Mouse (Mus musculus) megakaryocyte, embryonic 14.5 days (primary cell): ENCODE measurements around the gene Poglut1. TPM values are rescaled to one million over a fixed set of nuclear protein-coding genes. Genes with fewer than 3 reads are reported as not detected.
A peak's percentile ranks its signal among the peaks of the same experiment; 100 is the strongest.

Experiments
- H3K27me3 ChIP-seq: replicated peaks from 2 replicates; pipeline ENCODE3; 2012; ENCODE audit warnings: inconsistent platforms
- H3K36me3 ChIP-seq: replicated peaks from 2 replicates; pipeline ENCODE3; 2012; ENCODE audit warnings: low read length, inconsistent platforms, mixed read lengths
- H3K4me1 ChIP-seq: 2 replicates; pipeline ENCODE4 v1.6.1; 2012; ENCODE audit warnings: inconsistent platforms
- H3K4me3 ChIP-seq: replicated peaks from 2 replicates; pipeline ENCODE3; 2012; ENCODE audit warnings: moderate library complexity, mild to moderate bottlenecking, inconsistent platforms
- H3K9me3 ChIP-seq: 2 replicates; pipeline ENCODE4 v1.6.1; 2012; ENCODE audit warnings: inconsistent platforms
- FLI1 ChIP-seq: IDR thresholded peaks from 2 replicates; pipeline ENCODE4 v1.6.1; 2012; ENCODE audit warnings: low read length, inconsistent platforms, mixed read lengths
- GATA1 ChIP-seq: IDR thresholded peaks from 3 replicates; pipeline ENCODE4 v1.6.1; 2012; ENCODE audit warnings: mixed read lengths, low read length, inconsistent platforms, borderline replicate concordance
- polyA plus RNA-seq: library from polyadenylated mRNA; stranded (reverse); fragments of >175 nt; gene quantifications from 2 replicates; pipeline ENCODE4 v1.2.3, GENCODE M21; 2012; ENCODE audit warnings: low replicate concordance; ENCODE audit not compliant: insufficient read depth

Gene Poglut1
- polyA plus RNA-seq, 1 experiment, result 3.7 TPM

- Histone ChIP-seq H3K36me3 (peaks cover 100% of the 10 kb centered on the region), H3K9me3 (no peaks in the 10 kb centered on the region), H3K4me1 (peaks cover 4% of the 10 kb centered on the region; the same call in 1 of the 2 replicates), H3K4me3 (no peak overlapping the region), H3K27me3 (no peaks in the 10 kb centered on the region)
- no peak for TF ChIP-seq FLI1
- TF ChIP-seq GATA1, result no peak
These were observed 37.1 kb upstream of the Poglut1 start for GRCm38 (mm10) chr16:38587163-38587562.

DNA sequence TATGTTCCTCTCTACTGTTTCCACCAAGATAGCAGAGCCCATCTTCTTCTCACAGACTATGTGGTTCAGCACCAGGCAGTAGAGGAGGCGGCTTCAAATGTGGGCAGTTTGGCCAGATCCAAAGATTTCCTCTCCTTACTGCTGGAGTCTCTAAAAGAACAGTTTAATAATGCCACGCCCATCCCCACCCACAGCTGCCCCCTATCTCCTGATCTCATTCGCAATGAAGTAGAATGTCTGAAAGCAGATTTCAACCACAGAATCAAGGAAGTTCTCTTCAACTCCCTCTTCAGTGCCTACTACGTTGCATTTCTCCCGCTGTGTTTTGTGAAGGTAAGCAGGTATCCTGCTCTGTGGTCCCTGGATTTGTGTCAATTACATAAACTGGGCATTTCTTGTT is 35.1 kb upstream of the Poglut1 start:
- Histone ChIP-seq H3K9me3 (no peaks in the 10 kb centered on the region), H3K36me3 (peaks cover 100% of the 10 kb centered on the region), H3K4me3 (no peak overlapping the region), H3K4me1 (peaks cover 4% of the 10 kb centered on the region; the same call in 1 of the 2 replicates), H3K27me3 (no peaks in the 10 kb centered on the region)
- TF ChIP-seq GATA1, result no peak
- no peak for TF ChIP-seq FLI1

DNA sequence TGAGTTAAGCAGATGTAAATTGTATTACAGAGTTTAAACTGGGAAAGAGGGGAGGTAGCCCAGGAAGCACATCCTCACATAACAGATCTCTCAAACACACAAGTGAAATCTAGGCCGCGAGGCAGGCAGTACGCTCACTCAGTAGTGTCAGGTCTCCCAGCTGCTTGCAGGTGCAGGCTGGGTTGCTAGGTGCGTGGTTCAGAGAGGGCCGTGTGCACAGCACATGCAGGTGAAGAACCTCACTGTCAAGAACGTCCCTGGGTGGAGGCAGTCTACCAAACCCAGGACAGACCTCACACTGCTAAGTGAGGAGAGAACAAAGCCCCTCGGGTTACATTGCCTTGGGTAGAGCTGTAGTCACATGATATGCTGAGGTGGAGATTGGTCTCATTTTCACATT is 34.7 kb upstream of the Poglut1 start:
- peaks cover 100% of the 10 kb centered on the region for H3K36me3 ChIP-seq
- H3K27me3 ChIP-seq, result no peaks in the 10 kb centered on the region
- no peaks in the 10 kb centered on the region for H3K9me3 ChIP-seq
- TF ChIP-seq GATA1 (no peak), FLI1 (no peak)
- H3K4me1 ChIP-seq, result peaks cover 4% of the 10 kb centered on the region; the same call in 1 of the 2 replicates
- no peak overlapping the region for H3K4me3 ChIP-seq

- TF ChIP-seq GATA1 (no peak), FLI1 (no peak)
- H3K27me3 ChIP-seq, result no peaks in the 10 kb centered on the region
- no peak overlapping the region for H3K4me3 ChIP-seq
- peaks cover 91% of the 10 kb centered on the region for H3K36me3 ChIP-seq
- peaks cover 11% of the 10 kb centered on the region for H3K4me1 ChIP-seq
- H3K9me3 ChIP-seq, result no peaks in the 10 kb centered on the region
These were observed 21.4 kb upstream of the Poglut1 start for GRCm38 (mm10) chr16:38571481-38571880.

GRCm38 (mm10) chr16:38568192-38568591 is 18.1 kb upstream of the Poglut1 start:
- no peak for TF ChIP-seq GATA1
- TF ChIP-seq FLI1, result no peak
- H3K4me1 ChIP-seq, result peaks cover 24% of the 10 kb centered on the region
- H3K4me3 ChIP-seq, result no peak overlapping the region
- H3K27me3 ChIP-seq, result no peaks in the 10 kb centered on the region
- H3K36me3 ChIP-seq, result peaks cover 82% of the 10 kb centered on the region
- H3K9me3 ChIP-seq, result no peaks in the 10 kb centered on the region

DNA sequence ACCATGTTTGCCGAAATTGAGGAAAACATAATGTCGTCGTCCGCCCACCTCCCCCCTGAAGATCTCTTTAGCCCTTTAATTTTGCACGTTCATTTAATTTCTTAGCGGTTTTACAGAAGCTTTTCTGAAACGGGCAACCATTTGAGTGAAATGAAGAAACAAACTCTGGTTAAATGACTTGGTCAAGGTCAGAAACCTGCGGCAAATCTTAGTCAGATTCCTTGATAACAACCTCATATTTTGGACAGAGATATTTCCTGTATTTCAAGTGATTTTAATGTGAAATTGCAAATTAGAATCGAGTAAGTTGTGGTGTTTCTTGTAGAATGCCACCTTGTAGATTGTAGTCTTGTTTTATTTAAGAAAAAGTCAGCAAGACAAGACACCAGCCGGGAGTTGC is 13.5 kb upstream of the Poglut1 start:
- H3K4me3 ChIP-seq, result peak overlapping the region; percentile 97

DNA sequence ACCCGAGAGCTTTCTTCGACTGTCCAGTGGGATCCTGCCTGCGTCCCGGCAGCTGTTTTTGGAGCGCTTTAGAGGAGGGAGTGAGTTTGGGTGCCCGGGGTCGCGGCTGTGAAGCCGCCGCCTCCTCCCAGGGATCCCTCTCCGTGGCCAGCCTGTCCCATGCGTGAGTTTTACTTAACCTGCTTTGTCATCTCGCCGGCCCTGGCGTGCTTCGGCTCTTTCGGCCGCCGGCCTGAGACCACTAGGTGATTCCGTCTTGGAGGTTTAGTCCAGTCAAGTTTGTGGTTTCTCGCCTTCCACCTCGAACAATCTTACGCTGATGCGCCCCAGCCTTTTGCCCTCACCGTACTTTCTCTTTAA is 12.9 kb upstream of the Poglut1 start:
- Histone ChIP-seq H3K4me1 (peaks cover 34% of the 10 kb centered on the region), H3K27me3 (peaks cover 13% of the 10 kb centered on the region), H3K9me3 (no peaks in the 10 kb centered on the region), H3K4me3 (peak overlapping the region; percentile 97), H3K36me3 (peaks cover 36% of the 10 kb centered on the region)
- TF ChIP-seq FLI1 (no peak), GATA1 (no peak)

More for the DNA sequence above, 13.5 kb upstream of the Poglut1 start:
- TF ChIP-seq FLI1, result no peak
- no peak for TF ChIP-seq GATA1
- Histone ChIP-seq H3K36me3 (peaks cover 41% of the 10 kb centered on the region), H3K9me3 (no peaks in the 10 kb centered on the region), H3K4me1 (peaks cover 34% of the 10 kb centered on the region), H3K27me3 (peaks cover 11% of the 10 kb centered on the region)

- Histone ChIP-seq H3K36me3 (peaks cover 30% of the 10 kb centered on the region), H3K27me3 (peaks cover 15% of the 10 kb centered on the region), H3K4me3 (peak overlapping the region; percentile 97), H3K9me3 (no peaks in the 10 kb centered on the region), H3K4me1 (peaks cover 34% of the 10 kb centered on the region)
- TF ChIP-seq FLI1, result peak; percentile 69; the same call in 1 of the 2 replicates
- TF ChIP-seq GATA1, result no peak
These were observed 12.3 kb upstream of the Poglut1 start for GRCm38 (mm10) chr16:38562131-38562967.

- H3K9me3 ChIP-seq, result peaks cover 2% of the 10 kb centered on the region; the same call in 1 of the 2 replicates
- H3K4me3 ChIP-seq, result no peak within 1 kb of the TSS
- peaks cover 31% of the 10 kb centered on the region for H3K27me3 ChIP-seq
- TF ChIP-seq FLI1 (no peak), GATA1 (no peak)
- no peaks in the 10 kb centered on the region for H3K36me3 ChIP-seq
- H3K4me1 ChIP-seq, result peaks cover 13% of the 10 kb centered on the region
These were observed 8.2 kb upstream of the Poglut1 start, which contains the start of gene Tmem39a for GRCm38 (mm10) chr16:38558221-38558748. TSS of gene Tmem39a (plus strand) at chr16:38558698.

- Histone ChIP-seq H3K27me3 (peaks cover 37% of the 10 kb centered on the region), H3K4me3 (no peak overlapping the region), H3K4me1 (peaks cover 14% of the 10 kb centered on the region), H3K9me3 (peaks cover 4% of the 10 kb centered on the region; the same call in 1 of the 2 replicates), H3K36me3 (no peaks in the 10 kb centered on the region)
- TF ChIP-seq GATA1 (no peak), FLI1 (no peak)
These were observed 5.9 kb upstream of the Poglut1 start for GRCm38 (mm10) chr16:38555988-38556387.
